Mouse (Mus musculus) intestine, postnatal 0 days (tissue): Measurements from ENCODE around the gene Trim69. TPM values are rescaled to one million over a fixed set of nuclear protein-coding genes. Genes with fewer than 3 reads are reported as not detected.

Experiments
- ATAC-seq: fragments of 200-750 bp; cut with Nextera tagmentation; 2 replicates; pipeline ENCODE4 v1.8.0; 2017; ENCODE audit warnings: mild to moderate bottlenecking, moderate TSS enrichment, moderate library complexity
- H3K27ac ChIP-seq: fragments of 300-500 bp; sonication (generic); 2 replicates; pipeline ENCODE4 v1.5.1; 2014; ENCODE audit warnings: mild to moderate bottlenecking, low read depth, low read length, moderate library complexity
- H3K27me3 ChIP-seq: fragments of 300-500 bp; sonication (generic); replicated peaks from 2 replicates; pipeline ENCODE4 v1.6.1; 2014; ENCODE audit warnings: low read length, mixed read lengths; ENCODE audit not compliant: control insufficient read depth, insufficient read depth
- H3K36me3 ChIP-seq: fragments of 300-500 bp; sonication (generic); 2 replicates; pipeline ENCODE4 v1.6.1; 2014; ENCODE audit warnings: mild to moderate bottlenecking, moderate library complexity; ENCODE audit not compliant: control insufficient read depth, insufficient read depth
- H3K4me1 ChIP-seq: fragments of 300-500 bp; sonication (generic); replicated peaks from 2 replicates; pipeline ENCODE4 v1.6.1; 2014; ENCODE audit warnings: antibody characterized with exemption, low read length, mixed read lengths; ENCODE audit not compliant: control insufficient read depth, insufficient read depth
- H3K4me2 ChIP-seq: fragments of 300-500 bp; sonication (generic); replicated peaks from 2 replicates; pipeline ENCODE4 v1.6.1; 2014; ENCODE audit warnings: low read depth, mild to moderate bottlenecking, moderate library complexity
- H3K4me3 ChIP-seq: fragments of 300-500 bp; sonication (generic); 2 replicates; pipeline ENCODE4 v1.5.1; 2014; ENCODE audit warnings: low read depth, low read length
- H3K9ac ChIP-seq: fragments of 300-500 bp; sonication (generic); 2 replicates; pipeline ENCODE4 v1.6.1; 2014; ENCODE audit warnings: mild to moderate bottlenecking, low read depth, low read length
- H3K9me3 ChIP-seq: fragments of 300-500 bp; sonication (generic); 2 replicates; pipeline ENCODE4 v1.6.1; 2016; ENCODE audit warnings: mixed run types; ENCODE audit not compliant: control insufficient read depth
- CTCF ChIP-seq: sonication (generic); IDR thresholded peaks from 2 replicates; pipeline ENCODE4 v1.5.1; 2016; ENCODE audit warnings: low read depth, mild to moderate bottlenecking, control low read depth, antibody characterized with exemption, moderate library complexity
- WGBS: fragments of 180-500 bp; shearing (Covaris S2); extraction: QIAGEN DNeasy Blood & Tissue Kit; methylation state at CpG from one replicate; pipeline ENCODE4 v1.1.7; 2014; 5-methylcytosine and 5-hydroxymethylcytosine counted together
- polyA plus RNA-seq: library from polyadenylated mRNA; unstranded; fragments of >200 nt; fragmentation: Nextera tagmentation; extraction: Ambion mirVana; gene quantifications from 2 replicates; pipeline ENCODE4 v1.2.1, GENCODE M21; 2015

The Trim69 gene
- 0.10 TPM in 1 of 2 replicates, not detected in the other for polyA plus RNA-seq

DNA sequence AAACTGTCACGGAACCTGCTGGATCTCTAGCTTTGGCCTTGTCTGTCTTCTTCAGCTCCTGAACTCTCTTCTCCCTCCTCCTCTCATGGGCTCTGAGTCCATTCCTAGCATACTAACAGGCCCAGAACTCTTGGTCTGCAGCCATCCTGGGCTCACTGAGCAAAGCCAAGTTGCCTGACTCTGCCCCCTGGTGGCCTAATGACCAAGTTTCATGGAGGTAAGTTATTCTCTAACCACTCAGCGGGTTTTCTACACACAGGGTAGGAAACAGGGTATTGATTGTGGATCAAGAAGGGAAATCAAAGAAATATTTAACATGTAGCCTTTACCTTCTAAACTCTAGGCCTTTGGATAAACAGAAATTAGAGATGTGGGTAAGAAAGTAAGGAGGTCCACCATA lies at the start of gene Trim69:
Gene Trim69 (plus strand): TSS at position 21 of the 400 bp plus-strand sequence.
- H3K4me2 ChIP-seq: no peak within 1 kb of the TSS
- H3K9ac ChIP-seq: no peak within 1 kb of the TSS
- H3K9me3 ChIP-seq: no peaks in the 10 kb centered on the region
- no peaks in the 10 kb centered on the region; the same call in 1 of the 2 replicates for H3K4me1 ChIP-seq
- peak; percentile 48; the same call in 1 of the 2 replicates for ATAC-seq
- peak; percentile 96 for TF ChIP-seq CTCF
- no peak within 1 kb of the TSS for H3K27ac ChIP-seq
- no peaks in the 10 kb centered on the region for H3K36me3 ChIP-seq
- H3K27me3 ChIP-seq: no peaks in the 10 kb centered on the region
- 32% methylated on average over 2 of the region's 2 CpGs for WGBS
- H3K4me3 ChIP-seq: no peak within 1 kb of the TSS

DNA sequence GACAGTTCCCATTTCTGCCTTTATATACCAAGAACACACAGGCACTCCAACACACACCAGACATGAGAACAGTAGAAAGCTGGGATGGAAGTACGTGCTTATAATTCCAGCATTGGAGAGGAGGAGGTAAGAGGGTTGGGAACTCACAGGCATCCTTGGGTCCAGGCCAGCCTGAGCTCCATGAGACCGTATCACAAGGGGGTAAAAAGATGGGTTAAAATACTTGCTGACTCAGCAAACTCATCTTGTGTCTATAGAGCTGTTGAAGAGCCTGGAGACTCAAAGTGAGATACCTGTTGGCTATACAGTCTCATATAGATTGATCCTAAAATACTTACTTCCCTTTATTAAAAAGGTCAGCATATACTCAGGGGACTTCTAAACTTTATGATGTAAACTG lies 43.6 kb upstream of the Trim69 start:
- peak overlapping the region; percentile 72 for H3K4me2 ChIP-seq
- TF ChIP-seq CTCF: no peak
- no peak overlapping the region for H3K27ac ChIP-seq
- no peaks in the 10 kb centered on the region for H3K27me3 ChIP-seq
- peaks cover 13% of the 10 kb centered on the region for H3K36me3 ChIP-seq
- no peak overlapping the region for H3K9ac ChIP-seq
- H3K4me3 ChIP-seq: peak overlapping the region; percentile 95; the same call in 1 of the 2 replicates
- 0 out of 2 replicates have a peak, but pooled peaks cover 4% of the 10 kb centered on the region for H3K4me1 ChIP-seq
- ATAC-seq: no peak
- WGBS: 84% methylated on average over 2 of the region's 2 CpGs
- H3K9me3 ChIP-seq: no peaks in the 10 kb centered on the region

DNA sequence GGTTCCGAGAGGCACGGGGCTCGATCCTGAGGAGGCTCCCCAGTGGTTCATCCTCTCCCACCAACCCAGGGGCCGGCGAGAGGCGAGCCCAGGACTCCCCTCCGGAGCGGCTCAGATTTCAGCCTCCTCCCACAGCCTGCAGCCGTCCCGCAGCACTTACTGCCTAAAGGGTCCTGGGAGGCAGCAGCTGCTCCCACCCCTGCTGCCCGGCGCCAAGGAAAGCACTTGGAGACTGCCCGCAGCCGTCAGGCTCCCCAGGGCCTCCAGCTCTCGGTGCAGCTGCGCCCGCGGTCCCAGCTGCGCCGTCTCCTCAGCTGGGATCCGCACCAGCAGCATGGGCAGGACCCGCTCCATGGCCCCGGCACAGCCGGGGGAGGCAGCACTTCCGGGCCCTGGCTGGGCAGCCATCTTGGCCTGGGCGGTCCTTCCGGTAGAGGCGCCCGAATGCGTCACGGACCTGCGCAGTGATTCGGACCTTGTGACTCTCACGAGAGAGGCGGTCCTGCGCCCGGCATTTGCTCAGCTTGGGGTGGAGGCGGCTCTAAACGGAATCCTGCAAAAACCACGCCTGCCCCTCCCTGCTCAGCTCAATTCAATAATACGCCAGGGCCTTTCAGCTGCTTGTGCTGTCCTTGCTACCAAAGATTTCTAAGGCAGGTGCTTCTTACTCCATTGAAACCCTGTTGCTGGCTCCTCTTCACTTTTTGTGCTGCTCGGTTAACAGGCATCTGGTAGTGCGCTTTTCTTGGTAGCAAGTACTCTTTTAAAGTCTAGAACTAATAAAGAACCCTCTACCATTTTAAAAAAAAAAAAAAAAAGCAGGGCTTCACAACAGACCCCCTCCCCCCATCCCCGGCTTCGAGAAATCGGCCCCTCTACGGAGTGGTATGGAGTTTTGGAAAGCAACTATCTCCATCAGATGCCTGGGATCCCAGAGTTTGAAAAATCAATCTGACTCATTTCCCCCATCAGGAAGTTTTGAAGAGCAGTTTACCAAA lies 42.2 kb upstream of the Trim69 start, which contains the start of gene Spg11:
Gene Spg11 (minus strand): TSS at position 426 of the 998 bp plus-strand sequence.
- Histone ChIP-seq H3K36me3 (peaks cover 9% of the 10 kb centered on the region; the same call in 1 of the 2 replicates), H3K4me3 (peak within 1 kb of the TSS; percentile 95), H3K4me2 (peak within 1 kb of the TSS; percentile 72), H3K27ac (peak within 1 kb of the TSS; percentile 98), H3K4me1 (0 out of 2 replicates have a peak, but pooled peaks cover 4% of the 10 kb centered on the region), H3K9me3 (no peaks in the 10 kb centered on the region), H3K27me3 (no peaks in the 10 kb centered on the region), H3K9ac (peak within 1 kb of the TSS; percentile 95)
- peak; percentile 32; the same call in 1 of the 2 replicates for TF ChIP-seq CTCF
- peak; percentile 99 for ATAC-seq
- under 1% methylated on average over 47 of the region's 47 CpGs for WGBS

DNA sequence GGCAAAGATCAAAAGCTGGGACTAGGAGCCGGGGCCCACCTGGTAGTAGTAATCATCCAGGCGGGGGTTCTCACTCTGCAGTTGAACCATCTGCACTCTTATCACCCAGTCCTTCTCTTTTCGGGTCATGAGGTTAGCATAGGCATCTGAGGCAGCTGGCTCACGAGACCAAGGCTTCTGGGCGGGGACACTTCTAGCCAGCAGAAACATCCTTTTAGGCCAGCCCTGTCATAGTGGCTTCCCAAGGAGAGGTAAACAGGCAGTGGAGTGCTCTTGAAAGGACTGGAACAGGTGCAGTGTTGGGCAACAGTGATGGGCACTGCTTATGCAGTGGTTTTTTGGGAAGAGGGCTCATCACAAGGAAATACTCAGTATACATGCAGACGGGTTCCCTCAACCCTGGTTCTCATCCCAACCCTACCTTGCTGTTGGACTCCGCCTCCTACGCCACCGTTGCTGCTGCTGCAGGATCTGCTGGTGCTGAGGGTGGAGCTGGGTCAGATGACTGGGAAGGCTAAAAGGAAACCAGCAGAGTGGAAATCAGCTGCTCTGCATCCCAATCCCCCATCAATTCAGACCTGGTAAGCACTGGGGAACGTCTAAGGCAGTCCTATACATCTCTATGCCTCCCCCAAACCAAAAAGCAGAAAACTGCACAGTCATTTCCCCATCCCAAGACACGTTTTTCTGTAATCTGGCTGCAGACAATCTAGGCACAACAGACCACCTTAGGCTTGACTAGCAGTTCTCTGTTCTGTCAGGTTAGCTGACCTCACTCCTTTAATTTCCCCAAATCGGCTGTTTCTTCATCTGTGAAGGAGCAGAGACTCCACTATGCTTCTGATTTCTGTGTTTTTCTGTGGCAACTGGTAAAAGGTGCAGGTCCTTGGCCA lies 34.6 kb upstream of the Trim69 start:
- no peak overlapping the region for H3K9ac ChIP-seq
- no peaks in the 10 kb centered on the region for H3K36me3 ChIP-seq
- no peaks in the 10 kb centered on the region for H3K9me3 ChIP-seq
- H3K4me1 ChIP-seq: 0 out of 2 replicates have a peak, but pooled peaks cover 3% of the 10 kb centered on the region
- no peak for ATAC-seq
- no peaks in the 10 kb centered on the region for H3K27me3 ChIP-seq
- no peak overlapping the region for H3K4me2 ChIP-seq
- no peak overlapping the region for H3K27ac ChIP-seq
- H3K4me3 ChIP-seq: no peak overlapping the region
- WGBS: 41% methylated on average over 12 of the region's 12 CpGs
- no peak for TF ChIP-seq CTCF

DNA sequence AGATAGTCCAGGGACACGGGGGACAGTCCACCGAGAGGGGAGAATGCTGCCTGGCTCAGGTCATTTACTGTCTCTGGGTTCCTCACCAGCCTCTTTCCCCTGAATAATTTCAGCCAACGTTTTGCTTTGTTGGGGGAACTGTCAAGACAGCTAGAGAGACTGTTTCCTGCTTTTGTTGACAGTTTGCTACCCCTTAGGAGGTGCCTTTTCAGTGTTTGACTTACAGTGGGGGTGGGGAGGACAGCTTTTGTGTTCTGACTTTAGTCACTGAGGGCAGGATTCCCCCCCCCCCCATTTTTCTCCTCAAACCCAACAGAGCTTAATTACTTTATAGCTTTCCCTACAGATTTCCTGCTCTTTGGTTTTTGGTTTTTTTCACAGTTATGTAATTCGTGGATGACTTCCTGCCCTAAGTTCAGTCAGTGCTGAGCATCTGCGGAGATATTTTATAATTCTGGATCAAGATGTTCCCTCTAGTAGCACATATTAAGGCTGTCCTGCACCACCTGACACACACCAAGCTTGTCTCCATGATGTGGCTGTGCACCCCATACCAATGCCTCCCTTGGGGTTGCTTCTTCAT lies 33.6 kb upstream of the Trim69 start:
- 35% methylated on average over 5 of the region's 5 CpGs for WGBS
- TF ChIP-seq CTCF: no peak
- Histone ChIP-seq H3K4me1 (0 out of 2 replicates have a peak, but pooled peaks cover 3% of the 10 kb centered on the region), H3K9me3 (no peaks in the 10 kb centered on the region), H3K9ac (no peak overlapping the region), H3K36me3 (no peaks in the 10 kb centered on the region), H3K4me3 (no peak overlapping the region), H3K27me3 (no peaks in the 10 kb centered on the region), H3K27ac (no peak overlapping the region), H3K4me2 (no peak overlapping the region)
- no peak for ATAC-seq
